Mouse (Mus musculus) ZHBTc4 (cell line): ENCODE measurements around the gene Slc2a8.

Experiments
- DNase-seq: peaks from one replicate; pipeline ENCODE4 v3.0.0-alpha.2; 2011; ENCODE audit warnings: low read depth, low spot score

Gene Slc2a8

DNA sequence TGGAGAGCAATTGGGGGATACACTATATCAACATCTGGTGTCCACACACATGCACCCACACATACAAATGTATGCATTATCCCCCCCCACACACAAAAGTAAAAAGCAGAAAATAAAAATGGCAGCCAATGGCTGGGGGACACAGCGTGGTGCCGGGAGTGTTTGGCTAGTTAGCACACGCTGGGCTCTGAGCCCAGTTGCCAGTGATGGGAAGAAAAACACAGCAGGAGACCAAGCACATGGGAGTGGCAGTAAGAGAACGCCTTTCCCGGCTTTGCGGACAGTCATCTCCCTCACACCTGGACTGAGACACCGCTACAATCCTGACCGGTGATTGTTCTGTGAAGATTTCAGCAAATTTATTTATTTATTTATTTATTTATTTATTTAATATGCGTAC, 10.6 kb downstream of the Slc2a8 start:
- DNase-seq: peak; percentile 92

DNA sequence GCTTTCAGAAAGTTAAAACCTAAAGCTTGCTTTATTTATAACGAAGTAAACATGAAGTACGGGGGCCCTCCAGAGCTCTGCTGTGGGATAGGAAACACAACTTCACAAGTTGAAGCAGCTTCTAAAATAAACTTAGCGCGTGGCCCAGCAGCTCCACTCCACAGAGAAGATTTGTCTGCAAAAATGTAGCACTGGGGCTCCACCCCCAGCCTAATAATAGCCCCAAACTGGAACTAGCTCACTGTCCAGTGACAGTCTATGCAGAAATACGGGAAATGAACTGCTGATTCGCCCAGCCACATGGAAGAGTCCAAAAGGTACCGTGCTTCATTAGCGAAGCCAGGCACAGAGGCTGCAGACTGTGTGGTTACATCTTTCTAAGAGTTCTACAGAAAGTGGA, 12.6 kb downstream of the Slc2a8 start:
- DNase-seq: no peak

DNA sequence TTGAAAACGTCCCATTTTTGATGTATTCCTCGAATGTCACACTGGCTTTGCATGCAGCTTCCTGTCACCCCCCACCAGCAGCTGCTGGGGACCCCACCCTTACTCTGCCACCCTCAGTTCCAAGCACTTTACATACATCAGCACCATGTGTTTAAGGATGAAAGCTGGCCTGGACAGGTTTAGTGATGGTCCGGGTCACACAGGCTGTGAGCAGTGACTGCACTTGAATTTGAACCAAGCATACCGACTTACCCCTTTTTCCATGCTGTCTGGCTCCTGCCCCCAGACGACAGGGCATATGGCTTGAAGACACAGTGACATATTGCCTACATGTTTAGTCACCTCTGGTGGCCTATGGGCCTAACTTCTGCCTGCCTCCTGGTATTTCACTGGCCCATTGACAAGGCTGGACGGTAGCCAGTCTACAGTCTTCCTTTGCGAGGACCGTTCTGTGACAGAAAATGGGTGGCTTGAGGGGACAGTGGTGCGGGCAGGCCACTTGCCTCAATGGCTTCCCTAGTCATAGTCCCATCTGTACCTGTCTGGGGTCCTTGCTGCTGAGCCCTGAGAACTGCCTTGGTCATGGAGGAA, 13.8 kb downstream of the Slc2a8 start:
- no peak for DNase-seq

DNA sequence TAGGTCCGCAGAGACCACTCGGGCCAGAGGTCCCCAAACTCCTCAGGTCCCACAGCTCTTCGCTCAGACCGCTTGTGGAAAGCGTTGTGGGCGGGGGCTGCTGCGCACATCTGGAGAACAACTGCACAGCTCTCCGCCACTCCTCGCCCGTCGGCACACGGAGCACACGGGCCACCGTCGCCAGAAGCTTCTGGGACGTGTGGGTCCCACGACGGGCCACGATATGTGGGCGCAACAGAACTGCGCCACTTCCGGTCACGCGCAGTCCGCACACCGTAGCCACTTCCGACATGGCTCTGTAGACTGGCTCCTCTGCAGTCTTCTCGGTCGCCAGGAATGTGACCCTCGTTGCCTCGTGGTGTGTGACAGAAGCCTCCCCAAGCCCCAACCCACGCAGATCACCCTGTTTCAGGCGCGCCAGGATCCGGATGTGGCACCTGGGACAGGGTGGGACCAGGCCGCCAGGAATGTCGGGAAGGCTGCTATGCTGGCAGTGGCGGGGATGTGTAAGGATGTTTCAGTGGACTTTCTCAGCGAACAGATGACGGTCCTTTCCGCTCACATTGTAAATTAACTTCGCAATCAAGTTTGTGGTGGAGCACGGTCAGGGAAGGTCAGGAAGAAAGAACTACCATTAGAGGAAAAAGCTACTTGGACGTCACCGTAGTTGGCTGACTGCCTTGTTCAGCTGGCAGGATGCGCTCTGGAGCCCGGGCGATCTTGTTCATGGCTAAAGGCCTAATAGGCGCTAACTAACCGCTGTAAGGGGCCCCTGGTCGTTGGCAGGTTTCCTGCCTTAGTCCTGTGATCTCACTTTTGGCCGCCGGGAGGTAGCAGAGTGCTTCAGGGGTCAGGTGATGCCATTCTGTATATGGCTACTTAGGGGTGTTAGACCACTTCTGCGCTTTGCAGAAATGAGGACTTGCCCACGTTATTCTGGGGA, 14.9 kb downstream of the Slc2a8 start:
- peak; percentile 91 for DNase-seq

DNA sequence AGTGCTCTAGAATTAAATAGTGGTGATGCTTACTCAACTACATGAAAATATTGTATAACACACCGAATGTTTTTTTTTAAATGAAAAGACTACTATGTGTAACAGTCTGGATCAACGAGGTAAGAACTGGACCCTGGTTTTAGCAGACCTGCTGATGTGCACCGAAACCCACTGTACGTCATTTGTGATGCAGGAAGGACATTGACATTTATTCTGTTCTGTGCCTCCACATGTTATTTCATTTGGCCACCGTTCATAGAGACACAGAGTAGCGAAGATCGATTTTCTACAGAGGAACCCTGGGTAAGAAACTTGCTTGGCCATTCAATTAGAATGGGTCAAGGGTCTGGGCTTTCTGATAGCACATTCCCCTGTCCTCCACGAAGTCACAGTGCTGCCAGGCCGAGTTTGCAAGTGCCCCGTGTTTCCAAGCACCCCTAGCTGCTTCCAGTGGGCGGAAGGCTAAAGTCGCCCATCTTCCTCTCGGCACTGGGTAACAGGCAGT, 15.6 kb downstream of the Slc2a8 start:
- no peak for DNase-seq

DNA sequence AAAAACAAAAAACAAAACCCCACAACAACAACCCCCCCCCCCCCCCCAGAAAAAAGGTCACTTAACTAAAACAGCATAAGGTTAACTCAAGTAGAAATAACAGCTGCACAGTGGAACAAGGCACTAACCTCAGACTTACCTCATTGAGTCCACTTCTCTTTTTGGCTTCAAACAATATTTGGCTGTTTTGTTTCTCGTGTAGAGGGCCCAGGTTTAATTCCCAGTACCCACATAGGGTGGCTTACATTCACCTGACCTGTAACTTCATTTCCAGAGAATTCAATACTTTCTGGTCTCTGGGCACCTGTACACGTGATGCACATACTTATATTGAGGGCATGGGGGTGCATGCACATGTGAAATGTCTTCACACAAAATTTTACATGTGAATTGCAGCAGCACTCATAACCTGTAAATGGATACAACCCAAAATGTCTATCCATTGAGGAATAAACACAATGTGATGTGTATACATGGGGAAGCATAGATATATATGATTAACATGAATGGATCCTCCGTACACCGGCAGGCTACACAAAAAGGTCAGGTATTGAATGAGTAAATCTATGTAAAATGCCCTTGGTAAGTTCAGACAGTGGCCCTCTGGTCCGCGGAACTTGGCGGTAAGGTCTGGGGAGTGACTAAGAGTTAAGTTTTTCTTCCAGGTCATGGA, 16.2 kb downstream of the Slc2a8 start:
- peak; percentile 79 for DNase-seq

DNA sequence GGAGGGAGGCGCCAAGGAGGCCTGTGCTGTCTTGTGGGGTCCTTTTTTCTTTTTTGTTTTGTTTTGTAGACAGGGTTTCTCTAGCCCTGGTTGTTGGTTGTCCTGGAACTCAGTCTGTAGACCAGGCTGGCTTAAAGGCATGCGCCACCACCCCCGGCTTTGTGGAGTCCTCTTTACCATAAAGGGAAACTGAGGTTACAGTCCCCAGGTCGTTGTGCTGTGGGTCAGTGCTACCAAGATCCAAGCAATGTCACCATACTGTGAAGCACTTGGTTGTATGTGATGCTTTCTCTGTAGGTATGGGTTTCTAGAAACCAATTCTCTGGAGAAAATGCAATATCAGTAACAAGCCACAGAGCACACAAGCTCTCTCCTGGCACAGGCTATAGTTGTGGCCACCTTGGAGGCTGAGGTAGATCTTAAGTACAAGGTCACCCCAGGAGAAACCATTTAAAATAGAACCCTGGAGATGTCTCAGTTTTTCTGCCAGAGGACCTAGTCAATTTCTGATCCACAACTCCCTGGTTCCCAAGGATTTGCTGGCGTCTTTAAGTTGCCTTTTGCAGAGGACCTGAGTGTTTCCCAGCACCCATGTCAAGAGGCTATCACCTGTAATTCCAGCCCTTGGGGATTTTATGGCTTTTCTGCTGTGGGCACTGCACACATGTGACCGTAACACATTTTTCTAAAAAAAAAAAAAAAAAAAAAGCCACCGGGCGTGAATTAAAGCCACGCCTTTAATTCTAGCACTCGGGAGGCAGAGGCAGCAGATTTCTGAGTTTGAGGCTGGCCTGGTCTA, 17.0 kb downstream of the Slc2a8 start:
- peak; percentile 64 for DNase-seq

DNA sequence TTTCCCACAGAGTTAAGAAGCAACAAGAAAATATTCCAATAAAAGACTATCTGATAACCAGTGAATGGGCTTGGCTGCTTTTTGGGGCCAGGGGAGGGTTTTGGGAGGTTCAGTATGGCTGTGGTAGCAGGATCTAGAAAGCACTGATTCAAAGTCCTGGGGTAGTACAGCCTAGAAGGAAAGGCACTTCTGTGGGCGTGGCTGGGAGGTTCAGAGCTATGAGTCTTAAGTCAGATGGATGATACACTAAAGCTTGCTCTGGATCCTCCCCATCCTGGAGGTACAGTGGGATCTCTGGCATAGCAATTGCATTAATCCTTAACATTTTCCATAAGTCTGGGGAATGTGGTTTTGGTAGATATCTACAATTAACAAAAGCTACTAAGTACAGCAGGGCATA, 17.9 kb downstream of the Slc2a8 start:
- peak; percentile 78 for DNase-seq

DNA sequence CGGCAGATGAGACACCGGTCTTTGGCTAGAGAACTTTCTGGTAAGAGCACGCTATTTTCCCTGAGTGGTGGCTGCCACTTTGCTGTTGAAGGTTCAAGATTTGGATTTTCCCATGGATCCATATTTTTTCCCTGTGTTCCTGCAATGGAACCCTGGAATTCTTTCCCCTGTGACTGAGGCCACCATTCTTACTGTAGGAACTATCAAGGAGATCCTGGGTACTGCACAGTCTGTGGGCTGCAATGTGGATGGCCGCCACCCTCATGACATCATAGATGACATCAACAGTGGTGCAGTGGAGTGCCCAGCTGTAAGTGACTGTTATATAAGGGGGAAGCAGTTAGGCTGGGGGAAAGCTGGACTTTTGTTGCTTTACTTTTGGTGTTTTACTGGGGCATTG, 18.3 kb downstream of the Slc2a8 start:
- DNase-seq: peak; percentile 50

DNA sequence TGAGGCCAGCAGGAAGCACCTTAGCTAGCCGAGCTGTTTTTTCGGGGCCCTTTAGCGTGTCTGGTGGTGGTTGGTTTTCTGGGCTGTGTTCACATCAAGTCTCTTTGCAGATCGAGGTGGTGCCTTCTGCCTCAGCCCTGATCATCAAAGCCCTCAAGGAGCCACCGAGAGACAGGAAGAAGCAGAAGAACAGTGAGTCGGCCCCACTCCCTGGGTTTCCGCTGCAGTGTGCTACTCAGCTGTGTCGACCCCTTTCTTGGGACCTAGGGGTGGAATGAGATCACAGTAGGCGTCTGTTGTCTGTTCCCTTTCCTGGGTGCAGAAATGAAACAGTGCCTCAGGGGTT, 19.0 kb downstream of the Slc2a8 start:
- DNase-seq: peak; percentile 54

DNA sequence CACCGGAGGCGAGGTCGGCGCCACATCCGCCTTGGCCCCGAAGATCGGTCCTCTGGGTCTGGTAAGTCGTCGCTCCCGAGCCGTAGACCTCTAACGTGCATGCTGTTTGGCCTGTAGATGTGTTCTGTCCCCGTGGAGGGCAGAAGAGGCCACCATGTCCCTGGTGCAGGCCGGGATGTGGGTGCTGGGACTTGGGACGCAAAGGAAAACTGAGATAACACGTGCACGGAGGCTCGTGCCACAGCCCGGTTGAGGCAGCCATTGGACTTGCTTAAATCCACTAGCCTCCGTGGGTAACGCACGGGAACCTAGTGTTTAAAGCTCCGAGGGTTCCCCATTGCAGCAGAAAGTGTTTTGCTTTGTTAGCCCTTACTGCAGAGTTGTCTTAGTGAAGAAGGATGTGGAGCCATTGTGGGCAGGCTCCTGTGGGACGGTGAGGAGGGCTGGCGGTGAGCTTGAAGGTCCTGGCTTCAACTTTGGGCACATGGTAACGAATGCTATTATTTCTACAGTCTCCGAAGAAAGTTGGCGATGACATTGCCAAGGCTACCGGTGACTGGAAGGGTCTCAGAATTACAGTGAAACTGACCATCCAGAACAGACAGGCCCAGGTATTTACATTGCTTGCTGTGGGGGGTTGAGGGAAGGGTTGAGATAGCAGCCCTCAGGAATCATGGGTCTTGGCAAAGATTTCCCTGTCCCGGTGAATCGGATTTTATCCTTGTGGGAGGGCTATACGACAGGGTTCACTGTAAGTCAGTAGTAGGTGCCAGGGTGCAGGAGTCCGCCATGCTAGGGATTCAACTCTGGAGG, 19.6 kb downstream of the Slc2a8 start:
- peak; percentile 67 for DNase-seq

DNA sequence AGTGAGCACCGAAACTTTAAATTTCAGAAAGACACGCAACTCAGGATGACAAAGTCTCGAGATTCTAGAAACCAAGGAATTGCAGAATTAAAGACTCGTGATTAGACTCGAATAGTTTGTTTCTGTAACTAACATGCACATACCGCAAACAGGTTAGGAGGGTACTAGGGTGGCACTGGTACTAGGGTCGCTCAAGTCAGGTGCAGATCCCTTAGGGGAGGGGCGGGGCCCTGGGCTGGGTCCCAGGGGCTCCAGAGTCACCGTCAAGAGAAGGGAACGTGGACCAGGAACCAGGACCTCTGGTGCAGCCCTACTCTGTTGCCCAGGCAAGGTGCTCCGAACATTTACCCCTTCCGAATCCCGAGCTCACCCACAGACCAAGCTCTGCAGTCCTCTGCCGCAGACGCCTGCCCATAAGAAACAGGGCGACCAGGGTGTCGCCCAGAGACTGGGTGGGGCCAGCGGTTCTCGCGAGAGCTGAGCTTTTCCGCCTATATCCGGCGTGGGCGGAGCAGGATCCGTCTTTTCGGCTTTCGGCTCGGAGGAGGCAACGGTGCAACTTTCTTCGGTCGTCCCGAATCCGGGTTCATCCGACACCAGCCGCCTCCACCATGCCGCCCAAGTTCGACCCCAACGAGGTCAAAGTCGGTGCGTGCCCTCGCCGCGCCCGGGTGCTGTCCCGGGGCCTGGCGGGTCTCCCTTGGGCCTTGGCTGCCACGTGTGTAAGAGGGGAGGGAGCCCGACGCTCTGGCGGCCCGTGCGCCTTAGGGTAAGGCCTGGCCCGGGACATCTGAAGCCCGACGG, 20.5 kb downstream of the Slc2a8 start, which contains the start of the genes Rpl12 and Lrsam1:
Gene Rpl12, plus strand, starts transcription at position 368 of the 804 bp plus-strand sequence.
Gene Lrsam1, minus strand, starts transcription at position 423 of the 804 bp plus-strand sequence.
- DNase-seq: peak; percentile 94

DNA sequence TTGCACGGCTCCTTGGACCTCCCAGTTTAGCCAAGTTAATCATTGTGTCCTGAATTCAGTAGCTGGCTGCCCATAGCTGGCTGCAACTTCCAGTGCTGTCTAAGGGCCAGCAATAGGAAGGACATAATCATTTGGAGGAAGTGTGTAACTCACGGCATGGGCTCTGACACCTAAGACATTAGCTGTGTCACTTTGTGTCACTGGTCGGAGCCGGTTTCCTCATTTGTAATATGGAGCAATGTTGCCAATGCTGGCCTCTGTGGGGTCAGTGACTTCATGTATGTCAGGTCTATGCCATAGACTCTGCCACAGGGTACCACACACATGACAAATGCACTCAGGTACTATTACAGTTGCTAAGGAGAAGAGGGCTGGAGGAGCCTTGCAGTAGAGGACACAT, 21.6 kb downstream of the Slc2a8 start:
- DNase-seq: no peak

DNA sequence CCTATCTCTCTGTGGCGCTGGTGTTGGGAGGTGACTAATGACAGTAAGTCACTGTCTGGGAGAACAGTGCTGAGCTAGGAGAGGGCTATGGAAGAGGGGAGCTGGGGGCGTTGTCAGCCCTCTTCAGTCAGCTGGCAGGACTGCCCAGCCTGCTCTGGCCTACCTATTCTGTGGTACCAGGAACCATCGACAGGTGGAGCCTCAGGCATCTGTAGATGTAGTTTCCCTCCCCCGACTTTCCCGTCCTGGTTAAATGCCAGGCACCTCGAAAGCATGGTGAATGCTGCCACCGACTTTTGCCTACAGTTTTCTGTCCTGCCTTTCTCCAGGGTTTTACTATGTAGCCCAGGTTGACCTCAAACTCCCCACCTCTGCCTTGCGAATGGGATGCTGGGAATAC, 24.5 kb downstream of the Slc2a8 start:
- peak; percentile 72 for DNase-seq

DNA sequence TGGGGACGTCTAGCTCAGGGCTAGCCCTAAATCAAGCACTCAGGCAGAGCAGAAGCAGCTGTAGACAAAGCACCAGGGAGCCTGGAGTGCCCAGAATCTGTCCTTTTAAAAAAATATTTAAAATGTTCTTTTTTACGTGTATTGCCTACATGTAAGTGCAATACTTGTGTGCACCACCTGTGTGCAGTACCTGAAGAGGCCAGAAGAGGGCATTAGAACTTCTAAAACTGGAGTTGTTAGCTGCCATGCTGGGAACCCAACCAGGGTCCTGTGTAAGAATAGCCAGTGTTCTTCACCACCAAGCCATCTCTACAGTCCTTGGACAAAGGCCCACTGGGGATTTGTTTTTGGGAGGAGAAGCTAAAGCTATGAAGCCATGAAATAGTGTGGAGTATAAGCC, 27.3 kb downstream of the Slc2a8 start:
- DNase-seq: peak; percentile 84

DNA sequence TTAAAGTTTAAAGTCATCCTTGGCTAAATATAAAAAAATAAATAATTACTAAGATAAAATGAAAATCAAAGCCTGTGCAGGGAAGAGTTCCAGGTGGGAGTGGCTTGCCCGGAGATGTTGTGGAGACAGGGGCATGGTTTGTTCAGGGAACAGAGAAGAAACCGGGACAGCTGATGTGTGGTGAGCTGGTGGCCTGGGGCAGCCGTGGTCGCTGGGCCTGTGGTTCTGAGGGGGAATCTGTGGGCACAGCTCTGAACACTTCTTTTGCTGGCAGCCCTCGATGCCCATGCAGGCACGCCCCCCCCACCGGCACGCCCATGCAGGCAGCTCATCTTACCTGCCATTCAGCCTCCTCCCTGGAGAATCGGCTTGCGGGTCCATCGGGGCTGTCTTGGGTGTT, 34.4 kb downstream of the Slc2a8 start:
- DNase-seq: no peak

DNA sequence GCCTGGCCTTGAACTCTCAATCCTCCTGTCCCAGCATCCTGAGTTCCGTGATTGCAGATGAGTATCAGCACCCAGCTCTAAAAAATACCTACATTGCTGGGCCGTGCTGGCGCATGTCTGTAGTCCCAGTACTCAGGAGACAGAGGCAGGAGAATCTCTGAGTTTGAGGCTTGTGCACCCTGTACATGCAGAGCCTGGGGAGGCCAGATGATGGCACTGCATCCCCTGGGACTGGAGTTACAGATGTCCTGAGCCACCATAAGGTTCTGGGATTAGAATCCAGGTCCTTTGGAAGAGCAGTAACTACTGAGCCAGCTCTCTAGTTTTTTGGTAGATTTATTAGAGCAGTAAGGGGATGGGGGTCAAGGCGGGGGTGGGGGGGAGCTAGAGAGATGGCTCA, 41.4 kb downstream of the Slc2a8 start:
- DNase-seq: peak; percentile 74

DNA sequence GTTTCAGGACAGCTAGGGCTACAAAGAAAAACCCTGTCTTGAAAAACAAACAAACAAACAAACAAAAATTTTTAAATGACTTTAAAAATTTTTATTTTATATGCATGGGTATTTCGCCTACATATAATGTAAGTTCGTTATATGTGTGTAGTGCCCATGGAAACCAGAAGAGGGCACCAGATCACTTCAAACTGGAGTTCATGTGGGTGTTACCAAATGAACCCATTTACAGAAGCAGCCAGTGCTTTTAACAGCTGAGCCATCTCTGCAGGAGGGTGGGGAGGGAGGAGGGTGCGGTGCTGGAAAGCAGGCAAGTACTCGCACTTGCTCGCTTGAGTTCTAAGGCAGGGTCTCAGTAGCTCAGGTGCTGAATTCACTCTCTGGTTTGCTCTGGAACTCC, 42.5 kb downstream of the Slc2a8 start:
- peak; percentile 97 for DNase-seq

DNA sequence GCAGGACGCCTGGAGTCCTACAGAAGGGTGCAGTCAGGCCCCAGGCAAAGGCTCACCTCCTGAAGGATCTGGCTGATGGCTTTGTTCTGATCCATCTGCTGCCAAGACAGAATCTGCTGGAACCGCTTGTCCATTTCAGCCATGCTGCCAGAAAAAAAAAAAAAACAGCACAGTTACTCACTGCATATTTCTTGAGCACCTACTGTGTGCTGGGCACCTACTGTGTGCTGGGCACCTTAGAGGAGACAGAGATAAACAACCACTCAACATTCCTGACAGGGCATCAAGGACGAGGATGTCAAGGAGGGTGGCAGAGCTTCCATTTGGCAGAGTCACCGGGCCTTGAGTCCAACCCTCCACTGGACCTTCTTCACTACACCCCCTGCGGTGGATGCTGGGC, 43.1 kb downstream of the Slc2a8 start:
- no peak for DNase-seq

DNA sequence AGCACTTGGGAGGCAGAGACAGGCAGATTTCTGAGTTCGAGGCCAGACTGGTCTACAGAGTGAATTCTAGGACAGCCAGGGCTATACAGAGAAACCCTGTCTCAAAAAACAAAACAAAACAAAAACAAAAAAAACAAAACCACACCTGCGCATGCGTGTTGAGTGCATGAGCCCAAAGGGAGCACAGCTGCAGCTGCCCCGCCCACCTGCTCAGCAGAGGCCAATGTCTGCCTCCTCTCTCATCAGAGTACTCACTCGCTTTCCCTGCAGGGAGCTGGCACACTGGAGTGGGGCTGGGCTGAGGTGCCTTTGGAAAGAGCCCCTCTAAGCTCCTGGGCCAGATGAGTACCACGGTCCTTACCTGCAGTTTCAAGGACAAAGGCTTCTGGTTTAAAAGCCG, 50.2 kb downstream of the Slc2a8 start:
- peak; percentile 85 for DNase-seq
